Mouse (Mus musculus) liver, embryonic 14.5 days (tissue): ENCODE measurements at regions not wholly inside any gene's neighbourhood (a gene's known extent, or its start where the extent isn't known, plus 50 kb on each side); places are given as distances from the start of the nearest gene placed in this dataset.

Experiments used
- ATAC-seq: fragments of 200-750 bp; cut with Nextera tagmentation; 2 replicates; pipeline ENCODE4 v1.8.0; 2017; ENCODE audit warnings: moderate number of reproducible peaks, mild to moderate bottlenecking, moderate library complexity; ENCODE audit not compliant: insufficient read depth
- DNase-seq, 3 experiments: peaks; one replicate each; pipeline ENCODE4 v3.0.0-alpha.2; 2012 to 2013; ENCODE audit warnings: low read depth in 3 of 3, low spot score in 3 of 3
- H3K27ac ChIP-seq: fragments of 300-500 bp; sonication (generic); 2 replicates; pipeline ENCODE4 v1.5.1; 2014; ENCODE audit warnings: moderate library complexity, mild to moderate bottlenecking, control low read depth, inconsistent platforms
- H3K27me3 ChIP-seq: fragments of 300-500 bp; sonication (generic); 2 replicates; pipeline ENCODE4 v1.6.1; 2014; ENCODE audit warnings: mild to moderate bottlenecking, low read length, moderate library complexity; ENCODE audit not compliant: control insufficient read depth, insufficient read depth
- H3K36me3 ChIP-seq: fragments of 300-500 bp; sonication (generic); replicated peaks from 2 replicates; pipeline ENCODE4 v1.6.1; 2014; ENCODE audit warnings: low read depth; ENCODE audit not compliant: control insufficient read depth, insufficient read depth
- H3K4me1 ChIP-seq, 2 experiments: fragments of 200-500 bp in 1 of 2; fragments of 300-500 bp in 1 of 2; sonication (generic) in 1 of 2; replicated peaks; 2 replicates each; pipeline ENCODE4 v1.6.1; 2012 to 2014; ENCODE audit warnings: antibody characterized with exemption in 1 of 2, inconsistent platforms in 1 of 2, low read length in 1 of 2; ENCODE audit not compliant: control insufficient read depth in 2 of 2, insufficient read depth in 2 of 2
- H3K4me2 ChIP-seq: fragments of 300-500 bp; sonication (generic); 2 replicates; pipeline ENCODE4 v1.6.1; 2014; ENCODE audit warnings: low read depth, mild to moderate bottlenecking, control low read depth, moderate library complexity
- H3K4me3 ChIP-seq, 2 experiments: fragments of 200-500 bp in 1 of 2; fragments of 300-500 bp in 1 of 2; sonication (generic) in 1 of 2; 2 replicates each; pipeline ENCODE4 v1.5.1; 2012 to 2014; ENCODE audit warnings: low read depth in 2 of 2, low read length in 2 of 2, mild to moderate bottlenecking in 2 of 2, control low read depth in 1 of 2, inconsistent platforms in 1 of 2, moderate library complexity in 1 of 2; ENCODE audit not compliant: insufficient read depth in 1 of 2
- H3K9ac ChIP-seq: fragments of 300-500 bp; sonication (generic); replicated peaks from 2 replicates; pipeline ENCODE4 v1.6.1; 2014; ENCODE audit warnings: mild to moderate bottlenecking, control low read depth, moderate library complexity
- H3K9me3 ChIP-seq: fragments of 300-500 bp; sonication (generic); 2 replicates; pipeline ENCODE4 v1.6.1; 2016; ENCODE audit warnings: low read length, mixed read lengths; ENCODE audit not compliant: control insufficient read depth
- CTCF ChIP-seq: IDR thresholded peaks from 2 replicates; pipeline ENCODE4 v1.5.1; 2016; ENCODE audit warnings: antibody characterized with exemption, low read depth, control low read depth
- EP300 ChIP-seq: IDR thresholded peaks from 2 replicates; pipeline ENCODE4 v1.6.1; 2016; ENCODE audit warnings: antibody characterized with exemption, low read depth
- WGBS: fragments of 180-500 bp; shearing (Covaris S2); extraction: QIAGEN DNeasy Blood & Tissue Kit; methylation state at CpG from one replicate; pipeline ENCODE4 v1.1.7; 2014; ENCODE audit not compliant: insufficient replicate concordance; 5-methylcytosine and 5-hydroxymethylcytosine counted together

DNA sequence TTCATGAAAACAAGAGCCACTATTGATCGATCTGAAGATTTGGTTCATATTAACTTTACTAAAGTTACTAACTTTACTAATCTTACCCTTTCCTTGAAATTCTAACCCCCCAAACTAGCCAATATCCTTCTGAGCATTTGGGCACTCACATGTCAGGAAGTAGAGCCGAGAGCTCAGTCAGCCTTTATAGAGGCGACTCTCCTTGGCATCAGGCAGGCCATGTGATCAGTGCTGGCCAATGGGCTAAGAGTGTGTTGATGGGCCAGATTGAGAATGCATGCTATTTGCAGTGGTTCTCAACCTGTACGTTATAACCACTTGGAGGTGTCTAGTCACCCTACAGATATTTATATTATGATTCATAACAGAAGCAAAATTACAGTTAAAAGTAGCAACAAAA lies 69.6 kb upstream of the Slc35b4 start:
- H3K4me1 ChIP-seq, result no peaks in the 10 kb centered on the region
- WGBS, result 48% methylated on average over 4 of the region's 4 CpGs
- no peak overlapping the region for H3K4me2 ChIP-seq
- DNase-seq (no peak), ATAC-seq (no peak)
- no peaks in the 10 kb centered on the region for H3K9me3 ChIP-seq
- H3K36me3 ChIP-seq, result no peaks in the 10 kb centered on the region
- no peak overlapping the region for H3K27ac ChIP-seq
- TF ChIP-seq CTCF (no peak), EP300 (no peak)
- H3K9ac ChIP-seq, result no peak overlapping the region
- H3K27me3 ChIP-seq, result no peaks in the 10 kb centered on the region
- no peak overlapping the region for H3K4me3 ChIP-seq

DNA sequence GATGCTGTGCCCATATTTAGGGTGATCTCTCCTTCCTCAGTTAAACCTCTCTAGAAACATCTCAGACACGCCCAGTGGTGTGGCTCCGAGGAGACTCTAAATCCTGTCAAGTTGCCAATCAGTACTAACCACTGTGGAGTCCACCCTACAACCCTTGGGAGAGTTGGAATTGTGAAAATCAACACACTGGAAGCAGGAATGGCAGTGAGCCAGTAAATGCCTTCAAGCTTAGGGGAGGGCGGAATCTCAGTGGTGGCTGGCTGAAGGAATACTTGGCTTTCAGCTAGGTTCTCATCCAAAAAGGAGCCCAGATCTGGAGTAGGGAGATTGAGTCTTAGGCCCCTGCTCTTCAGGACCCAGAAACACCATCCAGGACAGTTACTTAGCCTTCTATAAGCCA lies 66.1 kb upstream of the Slc35b4 start:
- WGBS, result 55% methylated on average over 3 of the region's 3 CpGs

GRCm38 (mm10) chr6:34242486-34242885 lies 65.6 kb upstream of the Slc35b4 start:
- no peaks in the 10 kb centered on the region for H3K9me3 ChIP-seq
- H3K4me2 ChIP-seq, result no peak overlapping the region
- H3K4me1 ChIP-seq, result no peaks in the 10 kb centered on the region
- H3K9ac ChIP-seq, result no peak overlapping the region
- ATAC-seq, result no peak
- DNase-seq, result no peak
- 16% methylated on average over 9 of the region's 9 CpGs for WGBS
- H3K27me3 ChIP-seq, result no peaks in the 10 kb centered on the region
- H3K4me3 ChIP-seq, result no peak overlapping the region
- no peak for TF ChIP-seq EP300
- TF ChIP-seq CTCF, result no peak
- no peak overlapping the region for H3K27ac ChIP-seq
- H3K36me3 ChIP-seq, result no peaks in the 10 kb centered on the region

More for the DNA sequence above, 66.1 kb upstream of the Slc35b4 start:
- Histone ChIP-seq H3K27me3 (no peaks in the 10 kb centered on the region), H3K4me2 (no peak overlapping the region), H3K27ac (no peak overlapping the region), H3K36me3 (no peaks in the 10 kb centered on the region), H3K4me3 (no peak overlapping the region), H3K9me3 (no peaks in the 10 kb centered on the region), H3K4me1 (no peaks in the 10 kb centered on the region), H3K9ac (no peak overlapping the region)
- DNase-seq (no peak), ATAC-seq (no peak)
- TF ChIP-seq EP300 (no peak), CTCF (no peak)

DNA sequence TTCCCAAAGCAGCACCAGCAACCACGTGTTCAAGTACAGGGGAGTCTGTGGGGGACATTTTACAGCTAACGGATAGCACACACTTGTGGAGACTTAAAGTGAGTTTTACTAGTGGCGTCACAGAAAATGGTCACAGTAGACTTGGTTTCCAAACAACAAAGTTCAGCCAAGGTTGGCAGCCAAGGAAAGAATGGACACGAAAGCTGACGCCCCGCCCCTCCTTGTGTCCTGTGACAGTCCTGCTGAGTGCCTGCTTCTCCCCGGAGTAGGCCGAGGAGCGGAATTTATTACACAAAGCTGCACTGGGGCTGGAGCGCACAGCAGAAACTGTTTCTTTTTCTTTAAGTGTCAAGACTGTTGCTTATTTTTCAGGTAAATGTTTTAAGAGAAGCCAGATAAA lies 58.2 kb upstream of the Slc35b4 start:
- ATAC-seq (no peak), DNase-seq (no peak)
- TF ChIP-seq EP300 (no peak), CTCF (no peak)
- H3K27ac ChIP-seq, result no peak overlapping the region
- no peak overlapping the region for H3K9ac ChIP-seq
- H3K27me3 ChIP-seq, result no peaks in the 10 kb centered on the region
- H3K4me3 ChIP-seq, result no peak overlapping the region
- no peaks in the 10 kb centered on the region for H3K4me1 ChIP-seq
- WGBS, result 75% methylated on average over 10 of the region's 10 CpGs
- H3K36me3 ChIP-seq, result no peaks in the 10 kb centered on the region
- H3K9me3 ChIP-seq, result no peaks in the 10 kb centered on the region
- no peak overlapping the region for H3K4me2 ChIP-seq

- no peak overlapping the region for H3K27ac ChIP-seq
- TF ChIP-seq EP300 (no peak), CTCF (no peak)
- H3K9me3 ChIP-seq, result no peaks in the 10 kb centered on the region
- no peaks in the 10 kb centered on the region for H3K36me3 ChIP-seq
- H3K9ac ChIP-seq, result no peak overlapping the region
- WGBS, result 55% methylated on average over 5 of the region's 5 CpGs
- no peaks in the 10 kb centered on the region for H3K27me3 ChIP-seq
- H3K4me3 ChIP-seq, result no peak overlapping the region
- no peaks in the 10 kb centered on the region for H3K4me1 ChIP-seq
- ATAC-seq, result no peak
- DNase-seq, result no peak
- no peak overlapping the region for H3K4me2 ChIP-seq
These were observed 57.6 kb upstream of the Slc35b4 start for GRCm38 (mm10) chr6:34234443-34235020.
